Mouse (Mus musculus) midbrain, embryonic 15.5 days (tissue): ENCODE measurements around the gene Pak2. TPM values are rescaled to one million over a fixed set of nuclear protein-coding genes. Genes with fewer than 3 reads are reported as not detected.

Experiments used
- ATAC-seq: fragments of 200-750 bp; cut with Nextera tagmentation; replicated peaks from 2 replicates; pipeline ENCODE4 v1.8.0; 2017; ENCODE audit warnings: moderate TSS enrichment
- H3K27ac ChIP-seq: fragments of 300-500 bp; sonication (generic); 2 replicates; pipeline ENCODE4 v1.5.1; 2015; ENCODE audit warnings: mild to moderate bottlenecking, inconsistent platforms
- H3K27me3 ChIP-seq: fragments of 300-500 bp; sonication (generic); replicated peaks from 2 replicates; pipeline ENCODE4 v1.6.1; 2015; ENCODE audit warnings: inconsistent platforms
- H3K36me3 ChIP-seq: fragments of 300-500 bp; sonication (generic); replicated peaks from 2 replicates; pipeline ENCODE4 v1.6.1; 2015; ENCODE audit warnings: inconsistent platforms
- H3K4me1 ChIP-seq: fragments of 300-500 bp; sonication (generic); 2 replicates; pipeline ENCODE4 v1.6.1; 2015; ENCODE audit warnings: inconsistent platforms
- H3K4me2 ChIP-seq: fragments of 300-500 bp; sonication (generic); 2 replicates; pipeline ENCODE4 v1.6.1; 2015; ENCODE audit warnings: inconsistent platforms, mild to moderate bottlenecking, moderate library complexity
- H3K4me3 ChIP-seq: fragments of 300-500 bp; sonication (generic); 2 replicates; pipeline ENCODE4 v1.5.1; 2015; ENCODE audit warnings: mild to moderate bottlenecking, inconsistent platforms
- H3K9ac ChIP-seq: fragments of 300-500 bp; sonication (generic); 2 replicates; pipeline ENCODE4 v1.6.1; 2015; ENCODE audit warnings: mild to moderate bottlenecking, inconsistent platforms
- H3K9me3 ChIP-seq: fragments of 300-500 bp; sonication (generic); 2 replicates; pipeline ENCODE4 v1.6.1; 2016; ENCODE audit warnings: inconsistent platforms
- WGBS: fragments of 180-500 bp; shearing (Covaris S2); methylation state at CpG from one replicate; pipeline ENCODE4 v1.1.7; 2015; ENCODE audit warnings: mixed read lengths; 5-methylcytosine and 5-hydroxymethylcytosine counted together
- microRNA-seq: library from miRNA; unstranded; fragments of <30 nt; microRNA quantifications from one replicate; pipeline ENCODE4, GENCODE M21; 2016
- polyA plus RNA-seq: library from polyadenylated mRNA; unstranded; fragments of >200 nt; fragmentation: Nextera tagmentation; extraction: Ambion mirVana; gene quantifications from 2 replicates; pipeline ENCODE4 v1.2.1, GENCODE M21; 2015

Pak2 gene
- polyA plus RNA-seq, 1 experiment from 2014 or later, result 37.6 TPM

DNA sequence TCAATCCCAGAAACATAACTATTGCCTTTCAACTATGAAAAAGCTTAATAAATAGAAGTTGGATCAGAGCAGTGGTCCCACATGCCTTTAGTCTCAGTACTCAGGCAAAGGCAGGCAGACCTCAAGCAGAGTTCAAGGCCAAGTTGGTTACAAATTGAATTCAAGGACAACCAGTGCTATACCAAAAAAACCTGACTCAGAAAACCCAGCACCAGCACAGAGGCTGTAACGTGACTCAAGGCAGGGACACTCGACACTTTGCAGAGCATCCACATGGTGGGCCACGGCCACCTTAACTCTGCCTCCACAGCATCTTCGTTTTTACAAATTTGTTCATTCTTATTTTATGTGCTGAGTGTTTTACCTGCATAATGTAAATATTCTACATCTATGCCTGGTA is 103.9 kb downstream of the Pak2 start:
- Histone ChIP-seq H3K9ac (no peak overlapping the region), H3K27ac (no peak overlapping the region), H3K4me3 (no peak overlapping the region), H3K4me1 (no peaks in the 10 kb centered on the region), H3K27me3 (no peaks in the 10 kb centered on the region), H3K4me2 (no peak overlapping the region), H3K9me3 (no peaks in the 10 kb centered on the region), H3K36me3 (peaks cover 17% of the 10 kb centered on the region)
- WGBS, result 93% methylated on average over 4 of the region's 4 CpGs
- no peak for ATAC-seq

Small RNA genes within 50 kb of the gene (microRNA-seq; reads per million reads assigned to microRNA genes)
- gene Gm26269, result not detected

Other genes with a start within 250 kb of the Pak2 start
- 0.12 and 0.33 TPM in 2 replicates for gene Meltf, start 200.5 kb downstream of the Pak2 start, polyA plus RNA-seq
- 2.8 and 3.4 TPM in 2 replicates for gene Pigz, start 145.5 kb downstream of the Pak2 start, polyA plus RNA-seq
- 115 and 121 TPM in 2 replicates for gene 0610012G03Rik, start 130.8 kb downstream of the Pak2 start, polyA plus RNA-seq
- 98.1 and 98.9 TPM in 2 replicates for gene Ncbp2, start 130.8 kb downstream of the Pak2 start, polyA plus RNA-seq
- gene Senp5, start 76.1 kb downstream of the Pak2 start, polyA plus RNA-seq, result 16.0 and 17.8 TPM in 2 replicates
- 106 and 109 TPM in 2 replicates for gene Pigx, start 20.4 kb upstream of the Pak2 start, polyA plus RNA-seq
- 43.2 and 45.2 TPM in 2 replicates for gene Cep19, start 20.5 kb upstream of the Pak2 start, polyA plus RNA-seq
- 8.4 and 8.6 TPM in 2 replicates for gene Nrros, start 86.3 kb upstream of the Pak2 start, polyA plus RNA-seq
- not detected in 2 replicates for gene Bex6, start 100.5 kb upstream of the Pak2 start, polyA plus RNA-seq
- 21.1 and 22.6 TPM in 2 replicates for gene Fbxo45, start 167.8 kb upstream of the Pak2 start, polyA plus RNA-seq
- gene Wdr53, start 167.9 kb upstream of the Pak2 start, polyA plus RNA-seq, result 13.7 and 15.6 TPM in 2 replicates
- 0.13 TPM in 1 of 2 replicates, not detected in the other for gene Smco1, start 192.1 kb upstream of the Pak2 start, polyA plus RNA-seq
- 28.4 and 30.5 TPM in 2 replicates for gene Rnf168, start 198.1 kb upstream of the Pak2 start, polyA plus RNA-seq